Mouse (Mus musculus): ENCODE measurements around the gene Esp22.
"Not testable (repeated sequence)": the region's sequence is repeated elsewhere in the genome, so short reads cannot be mapped to it uniquely, and the experiment has no call there.

Esp22 gene

DNA sequence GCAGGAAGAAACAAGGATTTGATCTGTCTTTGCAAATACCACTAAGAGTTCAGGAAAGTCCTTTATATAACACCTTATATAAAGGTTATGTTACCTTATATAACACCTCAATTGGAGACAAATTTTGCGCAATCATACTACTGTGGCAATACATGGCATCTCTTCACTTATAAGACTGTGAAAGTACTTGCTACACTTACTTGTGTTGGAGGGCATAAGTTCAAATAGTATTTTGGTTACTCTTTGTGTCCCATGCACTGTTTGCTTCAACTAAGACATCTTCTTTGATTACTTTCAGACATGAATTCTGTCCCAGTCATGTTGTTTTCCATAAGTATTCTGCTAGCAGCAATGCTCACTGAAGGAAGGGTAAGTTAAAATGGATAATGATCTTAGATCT is at the start of gene Esp22:
Esp22 (plus strand) TSS at position 301 of the 400 bp plus-strand sequence.
- DNase-seq (ENCODE audit: low spot score) = no peak

- DNase-seq (ENCODE audit: low spot score) = no peak
Observed at GRCm38 (mm10) chr17:39063641-39064040, 31.5 kb upstream of the Esp22 start.

- DNase-seq (ENCODE audit: low spot score) = no peak
Observed at GRCm38 (mm10) chr17:39076937-39077336, 18.2 kb upstream of the Esp22 start, which contains the start of gene Esp23. Gene Esp23, minus strand, starts transcription at chr17:39077037.

GRCm38 (mm10) chr17:39107126-39107525 is 12.0 kb downstream of the Esp22 start:
- not testable (repeated sequence) for DNase-seq (ENCODE audit: low spot score)

DNA sequence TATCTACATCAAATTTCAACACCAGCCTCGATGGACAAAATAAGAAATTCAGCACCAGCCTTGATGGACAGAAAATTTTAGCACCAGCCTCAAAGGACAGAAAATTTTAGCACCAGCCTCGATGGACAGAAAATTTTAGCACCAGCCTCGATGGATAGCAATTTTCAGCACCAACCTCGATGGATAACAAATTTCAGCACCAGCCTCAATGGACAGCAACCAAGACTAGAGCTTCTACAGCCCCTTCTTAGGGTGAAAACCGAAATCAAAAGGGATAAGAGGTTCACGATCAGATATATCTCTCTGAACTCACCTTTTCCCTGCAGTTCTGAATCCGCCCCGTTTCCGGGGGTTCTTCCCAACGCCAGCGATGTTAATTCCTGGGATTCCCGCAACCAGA is 34.0 kb downstream of the Esp22 start:
- DNase-seq (ENCODE audit: low spot score) = not testable (repeated sequence)
